Mouse (Mus musculus) lung, embryonic 16.5 days (tissue): ENCODE data around the gene Bsph1. TPM values are rescaled to one million over a fixed set of nuclear protein-coding genes. Genes with fewer than 3 reads are reported as not detected.
"Not testable (repeated sequence)": the region's sequence is repeated elsewhere in the genome, so short reads cannot be mapped to it uniquely, and the experiment has no call there.

Experiments
- ATAC-seq: fragments of 200-750 bp; cut with Nextera tagmentation; 2 replicates; pipeline ENCODE4 v1.8.0; 2017; ENCODE audit warnings: low read depth, mild to moderate bottlenecking, moderate library complexity
- H3K27ac ChIP-seq: fragments of 300-500 bp; sonication (generic); 2 replicates; pipeline ENCODE4 v1.5.1; 2014; ENCODE audit warnings: mild to moderate bottlenecking, control low read depth, low read length
- H3K27me3 ChIP-seq: fragments of 300-500 bp; sonication (generic); 2 replicates; pipeline ENCODE4 v1.6.1; 2014; ENCODE audit warnings: low read depth, low read length, mixed read lengths; ENCODE audit not compliant: control insufficient read depth, insufficient read depth
- H3K36me3 ChIP-seq: fragments of 300-500 bp; sonication (generic); 2 replicates; pipeline ENCODE4 v1.6.1; 2014; ENCODE audit warnings: low read length; ENCODE audit not compliant: control insufficient read depth, insufficient read depth
- H3K4me1 ChIP-seq: fragments of 300-500 bp; sonication (generic); replicated peaks from 2 replicates; pipeline ENCODE4 v1.6.1; 2014; ENCODE audit warnings: low read length, mixed read lengths; ENCODE audit not compliant: control insufficient read depth, insufficient read depth
- H3K4me2 ChIP-seq: fragments of 300-500 bp; sonication (generic); 2 replicates; pipeline ENCODE4 v1.6.1; 2014; ENCODE audit warnings: low read depth, low read length, control low read depth
- H3K4me3 ChIP-seq: fragments of 300-500 bp; sonication (generic); 2 replicates; pipeline ENCODE4 v1.5.1; 2014; ENCODE audit warnings: mild to moderate bottlenecking, low read length, control low read depth
- H3K9ac ChIP-seq: fragments of 300-500 bp; sonication (generic); 2 replicates; pipeline ENCODE4 v1.6.1; 2014; ENCODE audit warnings: low read length, control low read depth
- H3K9me3 ChIP-seq: fragments of 300-500 bp; sonication (generic); 2 replicates; pipeline ENCODE4 v1.6.1; 2016; ENCODE audit warnings: low read length; ENCODE audit not compliant: control insufficient read depth
- WGBS: fragments of 180-500 bp; shearing (Covaris S2); extraction: QIAGEN DNeasy Blood & Tissue Kit; methylation state at CpG from one replicate; pipeline ENCODE4 v1.1.7; 2014; 5-methylcytosine and 5-hydroxymethylcytosine counted together
- polyA plus RNA-seq: library from polyadenylated mRNA; unstranded; fragments of >200 nt; fragmentation: Nextera tagmentation; extraction: Ambion mirVana; gene quantifications from 2 replicates; pipeline ENCODE4 v1.2.1, GENCODE M21; 2015

Gene Bsph1
- polyA plus RNA-seq = not detected in 2 replicates

DNA sequence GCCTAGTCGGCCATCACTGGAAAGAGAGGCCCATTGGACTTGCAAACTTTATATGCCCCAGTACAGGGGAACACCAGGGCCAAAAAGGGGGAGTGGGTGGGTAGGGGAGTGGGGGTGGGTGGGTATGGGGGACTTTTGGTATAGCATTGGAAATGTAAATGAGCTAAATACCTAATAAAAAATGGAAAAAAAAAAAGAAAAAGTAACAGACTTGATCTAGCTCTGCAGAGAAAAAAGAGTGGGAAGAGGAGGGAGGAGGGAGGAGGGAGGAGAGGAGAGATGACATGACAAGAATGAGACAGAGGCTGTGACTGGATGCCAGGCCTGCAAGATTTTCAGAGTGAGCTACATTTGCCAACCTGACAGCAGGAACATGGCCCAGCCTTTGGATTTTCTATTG is at the start of gene Bsph1:
TSS of gene Bsph1 (plus strand) at position 301 of the 400 bp plus-strand sequence.
- not testable (repeated sequence) for H3K9me3 ChIP-seq, H3K4me2 ChIP-seq, H3K4me3 ChIP-seq, H3K27ac ChIP-seq, H3K9ac ChIP-seq, H3K27me3 ChIP-seq, H3K36me3 ChIP-seq, H3K4me1 ChIP-seq, ATAC-seq
- WGBS = 71% methylated on average over 1 of the region's 1 CpGs

DNA sequence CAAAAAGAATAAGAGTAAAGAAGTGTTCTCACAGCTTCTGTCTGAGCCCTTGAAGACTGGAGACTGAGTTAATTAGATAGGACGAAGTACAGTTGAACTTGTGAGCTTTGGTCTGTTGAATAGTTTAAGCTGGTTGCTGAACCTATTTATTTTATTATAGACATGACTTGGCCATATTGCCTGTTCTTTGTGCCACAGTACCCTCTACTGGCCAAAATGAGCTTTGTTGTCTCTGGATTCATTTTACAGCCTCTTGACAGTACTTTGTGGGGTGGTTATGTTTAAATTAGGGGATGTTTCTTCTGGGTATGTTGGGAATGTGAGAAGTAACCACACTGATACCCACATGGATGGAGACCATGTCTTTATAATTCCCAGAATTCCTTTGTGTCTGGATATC is 60.9 kb downstream of the Bsph1 start:
- H3K36me3 ChIP-seq = no peaks in the 10 kb centered on the region
- ATAC-seq = no peak
- H3K4me1 ChIP-seq = no peaks in the 10 kb centered on the region
- no peak overlapping the region for H3K27ac ChIP-seq
- H3K27me3 ChIP-seq = no peaks in the 10 kb centered on the region
- no peak overlapping the region for H3K4me3 ChIP-seq
- H3K9me3 ChIP-seq = no peaks in the 10 kb centered on the region
- no peak overlapping the region for H3K4me2 ChIP-seq
- no peak overlapping the region for H3K9ac ChIP-seq
- 53% methylated on average over 1 of the region's 1 CpGs for WGBS

Other genes starting within 250 kb of the Bsph1 start
- gene Vmn1r89, start 237.8 kb upstream of the Bsph1 start, polyA plus RNA-seq = not detected in 2 replicates
- 101 and 105 TPM in 2 replicates for gene Lig1, start 173.6 kb upstream of the Bsph1 start, polyA plus RNA-seq
- 8.9 and 9.7 TPM in 2 replicates for gene Zswim9, start 172.1 kb upstream of the Bsph1 start, polyA plus RNA-seq
- gene Pla2g4c, start 126.2 kb upstream of the Bsph1 start, polyA plus RNA-seq = 1.3 and 1.5 TPM in 2 replicates
- not detected in 2 replicates for gene Cabp5, start 52.7 kb upstream of the Bsph1 start, polyA plus RNA-seq
- not detected in 2 replicates for gene Bsph2, start 120.2 kb downstream of the Bsph1 start, polyA plus RNA-seq
- gene Sult2a5, start 173.1 kb downstream of the Bsph1 start, polyA plus RNA-seq = not detected in 2 replicates